Mouse (Mus musculus) myocyte (in vitro differentiated cells): ENCODE measurements around the gene Hnrnpl.

ENCODE experiments used
- CEBPB ChIP-seq: IDR thresholded peaks from 2 replicates; pipeline ENCODE4 v1.6.1; 2011; ENCODE audit warnings: mild to moderate bottlenecking, moderate library complexity; ENCODE audit not compliant: poor library complexity, insufficient read depth, severe bottlenecking
- E2F4 ChIP-seq: IDR thresholded peaks from one replicate; pipeline ENCODE4 v1.6.1; 2011; ENCODE audit warnings: mild to moderate bottlenecking, control low read depth, moderate library complexity; ENCODE audit not compliant: insufficient read depth
- MAX ChIP-seq: IDR thresholded peaks from one replicate; pipeline ENCODE4 v1.6.1; 2011; ENCODE audit warnings: low read depth, mild to moderate bottlenecking, control low read depth
- MYOD1 ChIP-seq, 3 experiments: IDR thresholded peaks; one replicate each; pipeline ENCODE4 v1.6.1; 2011; ENCODE audit warnings: control low read depth in 2 of 3, low read depth in 2 of 3, mild to moderate bottlenecking in 2 of 3, moderate library complexity in 1 of 3; ENCODE audit not compliant: insufficient read length in 2 of 3, control insufficient read depth in 1 of 3
- MYOG ChIP-seq, 3 experiments: IDR thresholded peaks; one replicate each; pipeline ENCODE4 v1.6.1; 2011; ENCODE audit warnings: control low read depth in 2 of 3, low read depth in 2 of 3, mild to moderate bottlenecking in 2 of 3; ENCODE audit not compliant: insufficient read length in 2 of 3, control insufficient read depth in 1 of 3, insufficient read depth in 1 of 3
- POLR2A ChIP-seq: IDR thresholded peaks from one replicate; pipeline ENCODE4 v1.6.1; 2011; ENCODE audit warnings: low read depth, mild to moderate bottlenecking, control low read depth, moderate library complexity; ENCODE audit not compliant: insufficient read length
- POLR2AphosphoS2 ChIP-seq: IDR thresholded peaks from one replicate; pipeline ENCODE4 v1.6.1; 2011; ENCODE audit warnings: low read depth, control low read depth; ENCODE audit not compliant: insufficient read length
- REST ChIP-seq: IDR thresholded peaks from one replicate; pipeline ENCODE4 v1.6.1; 2011; ENCODE audit warnings: mild to moderate bottlenecking, control low read depth, moderate library complexity; ENCODE audit not compliant: insufficient read depth, insufficient read length
- SRF ChIP-seq: IDR thresholded peaks from one replicate; pipeline ENCODE4 v1.6.1; 2011; ENCODE audit warnings: low read depth; ENCODE audit not compliant: control insufficient read depth, insufficient read length
- TCF12 ChIP-seq: IDR thresholded peaks from one replicate; pipeline ENCODE4 v1.6.1; 2011; ENCODE audit warnings: mild to moderate bottlenecking, control low read depth; ENCODE audit not compliant: poor library complexity, insufficient read depth, severe bottlenecking
- TCF3 ChIP-seq: IDR thresholded peaks from one replicate; pipeline ENCODE4 v1.6.1; 2011; ENCODE audit warnings: low read depth, control low read depth; ENCODE audit not compliant: insufficient read length
- USF1 ChIP-seq: IDR thresholded peaks from one replicate; pipeline ENCODE4 v1.6.1; 2011; ENCODE audit warnings: low read depth, mild to moderate bottlenecking, control low read depth, moderate library complexity

DNA sequence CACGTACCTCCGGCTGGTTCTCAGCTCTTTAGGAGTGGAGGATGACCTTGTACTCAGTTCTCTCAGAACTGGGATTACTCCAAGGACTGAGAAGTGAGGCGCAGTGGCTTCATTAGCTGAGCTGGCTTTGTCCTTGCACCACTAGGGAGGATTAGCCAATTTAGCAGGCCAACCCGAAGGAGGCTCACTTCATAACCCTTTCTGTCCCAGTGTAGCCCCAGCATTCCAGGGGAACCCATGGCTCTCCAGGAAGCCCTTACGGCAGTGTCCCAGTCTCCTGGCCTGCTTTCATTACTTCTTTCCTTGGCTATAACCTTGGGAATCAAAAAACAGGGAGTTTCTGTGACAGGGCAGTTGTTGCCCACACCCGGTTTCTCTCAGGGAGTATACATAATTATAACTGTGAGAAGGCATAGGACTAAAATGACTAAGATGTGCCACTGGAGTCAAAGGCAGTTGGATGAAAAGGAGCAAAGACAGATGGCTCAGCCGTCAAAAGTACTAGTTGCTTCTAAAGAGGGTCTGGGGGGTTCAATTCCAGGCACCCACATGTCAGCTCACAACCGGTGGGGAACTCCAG lies 610 bp upstream of the Hnrnpl start:
- TF ChIP-seq POLR2A, result no peak
- no peak for TF ChIP-seq E2F4
- TF ChIP-seq USF1, result no peak
- no peak for TF ChIP-seq POLR2AphosphoS2
- no peak for TF ChIP-seq MAX
- TF ChIP-seq TCF12, result no peak
- no peak for TF ChIP-seq MYOG (IDR thresholded peaks at IDR 0.05; ENCODE audit: control insufficient read depth in 1 of 3, insufficient read depth in 1 of 3, insufficient read length in 2 of 3, low read depth in 2 of 3)
- TF ChIP-seq CEBPB, result no peak
- TF ChIP-seq MYOD1 (IDR thresholded peaks at IDR 0.05; ENCODE audit: control insufficient read depth in 1 of 3, insufficient read length in 2 of 3, low read depth in 2 of 3), result no peak
- TF ChIP-seq TCF3, result no peak
- no peak for TF ChIP-seq REST
- TF ChIP-seq SRF, result no peak
